Mouse (Mus musculus) small intestine, adult 2 months (tissue): ENCODE results near the gene Tac2.

Source experiments
- CTCF ChIP-seq: fragments of 200-500 bp; IDR thresholded peaks from 2 replicates; pipeline ENCODE4 v1.5.1; 2012; ENCODE audit warnings: low read depth, mild to moderate bottlenecking, control low read depth, inconsistent platforms, low read length, moderate library complexity, mixed read lengths; ENCODE audit not compliant: insufficient replicate concordance, insufficient read length; ENCODE audit errors: extremely low read depth
- POLR2A ChIP-seq: fragments of 200-500 bp; IDR thresholded peaks from 2 replicates; pipeline ENCODE4 v1.6.1; 2012; ENCODE audit warnings: low read depth, mild to moderate bottlenecking, control low read depth, inconsistent platforms, low read length, moderate library complexity

DNA sequence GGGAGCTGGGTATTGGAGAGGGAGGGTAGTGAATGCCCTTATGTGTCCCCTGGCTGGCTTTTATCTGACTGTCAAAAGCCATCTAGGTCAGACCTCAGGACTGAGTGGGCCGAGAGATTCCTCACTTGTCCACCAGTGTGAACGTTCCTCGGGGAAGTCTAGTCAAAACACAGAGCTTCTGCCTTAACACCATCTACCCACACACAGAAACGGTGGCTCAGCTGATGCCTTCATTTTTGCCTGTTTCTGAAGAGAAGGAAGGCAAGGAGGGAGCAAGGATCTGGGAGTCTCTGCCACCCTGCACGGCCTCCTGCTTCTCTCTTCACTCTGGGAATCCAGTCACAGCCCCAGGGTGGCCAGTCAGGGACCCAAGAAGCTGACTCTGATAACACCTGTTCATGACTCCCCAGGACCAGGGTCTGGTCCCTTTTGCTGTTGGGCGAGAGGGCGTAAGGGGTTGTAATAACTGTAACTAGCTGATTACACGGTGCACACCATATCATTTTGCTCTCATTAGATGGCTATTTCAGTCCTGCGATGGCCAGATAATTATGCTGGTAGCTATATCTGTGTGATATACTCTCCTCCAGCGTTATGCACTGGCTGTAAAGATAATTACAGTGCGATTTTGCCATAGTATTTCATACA is 6.1 kb downstream of the Tac2 start:
- TF ChIP-seq CTCF (no peak), POLR2A (no peak)
